Mouse (Mus musculus): ENCODE results near the gene Cadps. TPM values are rescaled to one million over a fixed set of nuclear protein-coding genes. Genes with fewer than 3 reads are reported as not detected.
"Not testable (repeated sequence)": the region's sequence is repeated elsewhere in the genome, so short reads cannot be mapped to it uniquely, and the experiment has no call there.

Gene Cadps
- total and polyA plus RNA-seq, 2 experiments, result under 0.01 TPM; not detected in 1

- Histone ChIP-seq H3K9ac (ENCODE audit: low read depth, low read length) (no peak overlapping the region), H3K27ac (replicated peaks; ENCODE audit: insufficient read depth, low read depth, low read length) (no peak overlapping the region), H3K4me1 (ENCODE audit: control insufficient read depth, insufficient read depth, low read length) (no peaks in the 10 kb centered on the region), H3K36me3 (ENCODE audit: control insufficient read depth, insufficient read depth, low read length) (no peaks in the 10 kb centered on the region), H3K27me3 (ENCODE audit: control insufficient read depth, insufficient read depth, low read length) (0 out of 2 replicates have a peak, but pooled peaks cover 5% of the 10 kb centered on the region), H3K79me2 (ENCODE audit: control insufficient read depth, insufficient read depth, low read length) (no peaks in the 10 kb centered on the region), H3K4me3 (ENCODE audit: insufficient read depth, low read depth, low read length) (no peak overlapping the region)
- no peak for TF ChIP-seq POLR2A (IDR thresholded peaks at IDR 0.05; ENCODE audit: extremely low read depth, insufficient read depth, low read length)
- no peak for TF ChIP-seq CTCF (IDR thresholded peaks at IDR 0.05; ENCODE audit: low read depth, low read length)
- 79% methylated on average over 5 of the region's 5 CpGs for WGBS
- no peak for DNase-seq (ENCODE audit: extremely low read depth, low read depth, low spot score)
Observed at GRCm38 (mm10) chr14:12581657-12582056, 241.2 kb downstream of the Cadps start.

GRCm38 (mm10) chr14:12580786-12581185 is 242.1 kb downstream of the Cadps start:
- 14% methylated on average over 7 of the region's 7 CpGs for WGBS
- Histone ChIP-seq H3K9ac (ENCODE audit: low read depth, low read length) (no peak overlapping the region), H3K27ac (replicated peaks; ENCODE audit: insufficient read depth, low read depth, low read length) (no peak overlapping the region)

GRCm38 (mm10) chr14:12578156-12578555 is 244.7 kb downstream of the Cadps start:
- Histone ChIP-seq H3K4me3 (ENCODE audit: insufficient read depth, low read depth, low read length) (no peak overlapping the region), H3K36me3 (ENCODE audit: control insufficient read depth, insufficient read depth, low read length) (no peaks in the 10 kb centered on the region), H3K79me2 (ENCODE audit: control insufficient read depth, insufficient read depth, low read length) (no peaks in the 10 kb centered on the region), H3K27ac (replicated peaks; ENCODE audit: insufficient read depth, low read depth, low read length) (no peak overlapping the region), H3K4me1 (ENCODE audit: control insufficient read depth, insufficient read depth, low read length) (no peaks in the 10 kb centered on the region), H3K9ac (ENCODE audit: low read depth, low read length) (no peak overlapping the region), H3K27me3 (ENCODE audit: control insufficient read depth, insufficient read depth, low read length) (no peaks in the 10 kb centered on the region)
- 69% methylated on average over 1 of the region's 1 CpGs for WGBS
- DNase-seq (ENCODE audit: extremely low read depth, low read depth, low spot score), result no peak
- TF ChIP-seq CTCF (IDR thresholded peaks at IDR 0.05; ENCODE audit: low read depth, low read length), result no peak
- TF ChIP-seq POLR2A (IDR thresholded peaks at IDR 0.05; ENCODE audit: extremely low read depth, insufficient read depth, low read length), result no peak

More at GRCm38 (mm10) chr14:12580786-12581185, 242.1 kb downstream of the Cadps start:
- H3K79me2 ChIP-seq (ENCODE audit: control insufficient read depth, insufficient read depth, low read length), result no peaks in the 10 kb centered on the region
- no peak for DNase-seq (ENCODE audit: extremely low read depth, low read depth, low spot score)
- TF ChIP-seq CTCF (IDR thresholded peaks at IDR 0.05; ENCODE audit: low read depth, low read length) (no peak), POLR2A (IDR thresholded peaks at IDR 0.05; ENCODE audit: extremely low read depth, insufficient read depth, low read length) (no peak)
- 0 out of 2 replicates have a peak, but pooled peaks cover 5% of the 10 kb centered on the region for H3K27me3 ChIP-seq (ENCODE audit: control insufficient read depth, insufficient read depth, low read length)
- no peak overlapping the region for H3K4me3 ChIP-seq (ENCODE audit: insufficient read depth, low read depth, low read length)
- H3K36me3 ChIP-seq (ENCODE audit: control insufficient read depth, insufficient read depth, low read length), result no peaks in the 10 kb centered on the region
- H3K4me1 ChIP-seq (ENCODE audit: control insufficient read depth, insufficient read depth, low read length), result no peaks in the 10 kb centered on the region

- TF ChIP-seq POLR2A (IDR thresholded peaks at IDR 0.05; ENCODE audit: extremely low read depth, insufficient read depth, low read length) (no peak), CTCF (IDR thresholded peaks at IDR 0.05; ENCODE audit: low read depth, low read length) (no peak)
- DNase-seq (ENCODE audit: extremely low read depth, low read depth, low spot score), result no peak
- Histone ChIP-seq H3K4me3 (ENCODE audit: insufficient read depth, low read depth, low read length) (no peak overlapping the region), H3K9ac (ENCODE audit: low read depth, low read length) (no peak overlapping the region), H3K79me2 (ENCODE audit: control insufficient read depth, insufficient read depth, low read length) (no peaks in the 10 kb centered on the region), H3K27ac (replicated peaks; ENCODE audit: insufficient read depth, low read depth, low read length) (no peak overlapping the region), H3K36me3 (ENCODE audit: control insufficient read depth, insufficient read depth, low read length) (no peaks in the 10 kb centered on the region), H3K4me1 (ENCODE audit: control insufficient read depth, insufficient read depth, low read length) (no peaks in the 10 kb centered on the region), H3K27me3 (ENCODE audit: control insufficient read depth, insufficient read depth, low read length) (no peaks in the 10 kb centered on the region)
- 47% methylated on average over 2 of the region's 2 CpGs for WGBS
Observed at GRCm38 (mm10) chr14:12577475-12578140, 245.3 kb downstream of the Cadps start.

GRCm38 (mm10) chr14:12575105-12575504 is 247.8 kb downstream of the Cadps start:
- Histone ChIP-seq H3K27ac (replicated peaks; ENCODE audit: insufficient read depth, low read depth, low read length) (no peak overlapping the region), H3K27me3 (ENCODE audit: control insufficient read depth, insufficient read depth, low read length) (no peaks in the 10 kb centered on the region), H3K4me1 (ENCODE audit: control insufficient read depth, insufficient read depth, low read length) (no peaks in the 10 kb centered on the region), H3K9ac (ENCODE audit: low read depth, low read length) (no peak overlapping the region), H3K79me2 (ENCODE audit: control insufficient read depth, insufficient read depth, low read length) (no peaks in the 10 kb centered on the region), H3K36me3 (ENCODE audit: control insufficient read depth, insufficient read depth, low read length) (no peaks in the 10 kb centered on the region), H3K4me3 (ENCODE audit: insufficient read depth, low read depth, low read length) (no peak overlapping the region)
- 22% methylated on average over 3 of the region's 3 CpGs for WGBS
- peak; percentile 69 for TF ChIP-seq CTCF (IDR thresholded peaks at IDR 0.05; ENCODE audit: low read depth, low read length)
- no peak for TF ChIP-seq POLR2A (IDR thresholded peaks at IDR 0.05; ENCODE audit: extremely low read depth, insufficient read depth, low read length)
- peak; percentile 35 for DNase-seq (ENCODE audit: extremely low read depth, low read depth, low spot score)

- no peak for DNase-seq (ENCODE audit: extremely low read depth, low read depth, low spot score)
- Histone ChIP-seq H3K27me3 (ENCODE audit: control insufficient read depth, insufficient read depth, low read length) (no peaks in the 10 kb centered on the region), H3K36me3 (ENCODE audit: control insufficient read depth, insufficient read depth, low read length) (no peaks in the 10 kb centered on the region), H3K4me1 (ENCODE audit: control insufficient read depth, insufficient read depth, low read length) (no peaks in the 10 kb centered on the region), H3K9ac (ENCODE audit: low read depth, low read length) (no peak overlapping the region), H3K79me2 (ENCODE audit: control insufficient read depth, insufficient read depth, low read length) (no peaks in the 10 kb centered on the region), H3K4me3 (ENCODE audit: insufficient read depth, low read depth, low read length) (no peak overlapping the region), H3K27ac (replicated peaks; ENCODE audit: insufficient read depth, low read depth, low read length) (no peak overlapping the region)
- WGBS, result 79% methylated on average over 4 of the region's 4 CpGs
- TF ChIP-seq POLR2A (IDR thresholded peaks at IDR 0.05; ENCODE audit: extremely low read depth, insufficient read depth, low read length), result no peak
- no peak for TF ChIP-seq CTCF (IDR thresholded peaks at IDR 0.05; ENCODE audit: low read depth, low read length)
Observed at GRCm38 (mm10) chr14:12574336-12574735, 248.5 kb downstream of the Cadps start.

GRCm38 (mm10) chr14:12561730-12562129 is 261.1 kb downstream of the Cadps start:
- DNase-seq (ENCODE audit: extremely low read depth, low read depth, low spot score); H3K4me3 ChIP-seq (ENCODE audit: insufficient read depth, low read depth, low read length); H3K27me3 ChIP-seq (ENCODE audit: control insufficient read depth, insufficient read depth, low read length); H3K4me1 ChIP-seq (ENCODE audit: control insufficient read depth, insufficient read depth, low read length); H3K79me2 ChIP-seq (ENCODE audit: control insufficient read depth, insufficient read depth, low read length); H3K27ac ChIP-seq (replicated peaks; ENCODE audit: insufficient read depth, low read depth, low read length); H3K36me3 ChIP-seq (ENCODE audit: control insufficient read depth, insufficient read depth, low read length); H3K9ac ChIP-seq (ENCODE audit: low read depth, low read length): not testable (repeated sequence)
